Mouse (Mus musculus): ENCODE measurements around the gene Dmpk.

Dmpk gene

DNA sequence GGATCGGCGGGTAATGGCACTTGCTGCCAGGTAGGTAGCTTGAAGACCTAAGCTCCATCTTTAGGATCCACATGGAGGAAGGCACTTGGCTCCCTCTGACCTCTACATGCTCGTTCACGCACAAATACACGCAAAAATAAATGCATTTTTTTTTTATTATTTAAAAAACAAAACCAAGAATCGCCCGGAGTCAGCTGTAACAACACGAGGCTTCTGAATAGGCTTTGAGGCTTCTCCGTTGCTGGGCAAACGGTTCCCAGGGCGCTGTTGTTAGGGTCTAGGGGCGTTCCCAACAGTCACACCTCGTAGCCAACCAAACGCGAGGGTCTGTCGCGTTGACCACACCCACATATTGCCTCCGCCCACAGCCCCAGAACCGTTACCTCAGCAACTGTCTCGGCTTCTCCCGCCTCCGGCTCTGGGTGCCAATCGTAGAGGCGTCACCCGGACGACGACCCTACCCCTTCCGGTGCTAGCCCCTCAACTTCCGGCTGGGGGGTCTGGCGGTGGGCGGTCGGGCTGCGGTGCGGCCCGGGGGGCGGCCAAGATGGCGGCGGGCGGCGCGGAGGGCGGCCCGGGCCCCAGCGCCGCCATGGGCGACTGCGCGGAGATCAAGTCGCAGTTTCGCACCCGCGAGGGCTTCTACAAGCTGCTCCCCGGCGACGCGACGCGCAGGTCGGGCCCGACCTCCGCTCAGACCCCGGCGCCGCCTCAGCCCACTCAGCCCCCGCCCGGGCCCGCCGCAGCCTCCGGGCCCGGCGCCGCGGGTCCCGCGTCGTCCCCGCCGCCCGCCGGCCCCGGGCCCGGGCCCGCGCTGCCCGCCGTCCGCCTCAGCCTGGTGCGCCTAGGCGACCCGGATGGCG is 7.7 kb upstream of the Dmpk start, which contains the start of gene Dmwd:
Gene Dmwd, plus strand, starts transcription at position 505 of the 863 bp plus-strand sequence.
- in situ Hi-C loops (cut with MboI, MseI) = no loop called here

DNA sequence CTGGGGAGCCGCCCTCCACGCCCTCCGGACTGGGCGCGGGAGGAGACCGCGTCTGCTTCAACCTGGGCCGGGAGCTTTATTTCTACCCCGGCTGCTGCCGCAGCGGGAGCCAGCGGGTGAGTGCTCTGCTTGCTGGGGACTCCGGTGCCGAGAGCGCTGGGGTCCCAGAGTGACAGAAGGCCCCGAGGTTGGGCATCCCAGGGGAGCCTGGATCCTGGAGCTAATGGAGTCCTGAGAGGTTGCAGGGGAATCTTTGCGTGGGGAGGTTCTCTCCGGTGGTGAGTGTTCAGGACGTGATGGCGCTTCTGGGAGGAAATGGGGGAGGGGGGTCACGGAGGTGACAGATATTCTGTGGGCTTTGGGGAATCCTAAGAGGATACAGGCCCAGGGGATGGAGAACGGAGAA is 7.1 kb upstream of the Dmpk start:
- in situ Hi-C loops (cut with MboI, MseI) = no loop called here

DNA sequence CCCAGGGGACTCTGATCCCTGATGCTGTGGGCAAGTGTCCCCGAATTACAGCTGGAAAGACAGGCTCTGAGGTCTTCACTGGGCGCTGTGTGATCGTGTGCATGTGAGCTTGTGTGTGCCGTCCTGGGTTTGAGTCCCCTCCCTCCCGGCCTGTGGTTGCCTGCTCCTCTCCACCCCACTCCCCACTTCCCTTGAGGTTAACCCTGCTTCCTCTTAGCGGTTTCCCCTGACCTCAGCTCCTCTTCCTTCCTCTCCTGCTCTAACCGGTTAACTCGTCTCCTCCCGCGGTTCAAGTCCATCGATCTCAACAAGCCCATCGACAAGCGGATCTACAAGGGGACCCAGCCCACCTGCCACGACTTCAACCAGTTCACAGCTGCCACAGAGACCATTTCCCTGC is 5.9 kb upstream of the Dmpk start:
- in situ Hi-C loops (cut with MboI, MseI) = no loop called here

DNA sequence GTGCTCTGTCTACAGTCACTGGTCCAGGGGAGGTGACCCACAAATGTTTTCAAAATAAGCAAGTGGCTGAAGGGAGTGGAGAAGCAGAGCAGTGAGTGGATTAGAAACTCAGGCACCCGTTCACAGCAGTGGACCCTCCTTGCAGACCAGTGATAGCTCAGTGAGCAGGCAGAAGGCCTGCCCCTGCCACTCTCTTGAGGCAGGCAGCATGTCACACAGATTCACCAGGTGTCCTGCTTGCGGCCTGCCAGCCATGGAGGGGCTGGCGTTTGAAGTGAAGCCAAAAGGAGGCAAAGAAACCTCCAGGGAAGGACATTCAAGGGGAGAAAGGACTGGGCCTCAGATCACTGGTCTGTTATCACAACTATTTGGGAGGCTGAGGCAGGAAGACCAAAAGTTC is 4.9 kb upstream of the Dmpk start:
- in situ Hi-C loops (cut with MboI, MseI) = no loop called here

DNA sequence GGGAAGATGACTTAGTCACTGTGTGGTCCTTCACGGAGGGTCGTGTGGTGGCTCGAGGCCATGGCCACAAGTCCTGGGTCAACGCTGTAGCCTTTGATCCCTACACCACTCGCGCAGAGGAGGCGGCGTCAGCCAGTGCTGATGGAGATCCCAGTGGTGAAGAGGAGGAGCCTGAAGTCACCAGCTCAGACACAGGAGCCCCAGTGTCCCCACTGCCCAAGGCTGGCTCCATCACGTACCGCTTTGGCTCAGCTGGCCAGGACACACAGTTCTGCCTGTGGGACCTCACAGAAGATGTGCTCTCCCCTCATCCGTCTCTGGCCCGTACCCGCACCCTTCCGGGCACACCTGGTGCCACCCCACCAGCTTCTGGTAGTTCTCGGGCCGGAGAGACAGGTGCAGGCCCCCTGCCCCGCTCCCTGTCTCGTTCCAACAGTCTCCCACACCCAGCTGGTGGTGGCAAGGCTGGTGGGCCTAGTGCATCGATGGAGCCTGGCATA is 3.1 kb upstream of the Dmpk start:
- in situ Hi-C loops (cut with MboI, MseI) = no loop called here

DNA sequence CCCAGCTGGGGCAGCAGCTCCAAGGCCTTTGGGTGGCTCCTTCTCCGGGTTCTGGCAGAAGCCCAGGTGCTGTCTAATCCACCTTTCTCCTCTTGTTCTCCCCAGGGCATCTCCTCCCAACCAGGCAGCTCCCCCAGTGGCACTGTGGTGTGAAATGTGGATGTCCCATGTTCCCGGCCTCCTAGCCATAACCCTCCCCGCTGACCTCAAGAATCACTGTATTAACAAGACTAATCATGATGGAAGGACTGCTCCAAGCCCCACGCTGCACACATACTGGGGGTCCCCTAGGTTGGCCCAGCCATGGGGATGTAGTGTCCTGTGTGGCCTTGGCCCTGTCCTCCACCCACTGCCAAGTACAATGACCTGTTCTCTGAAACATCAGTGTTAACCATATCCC is 1.5 kb upstream of the Dmpk start:
- in situ Hi-C loops (cut with MboI, MseI) = no loop called here

DNA sequence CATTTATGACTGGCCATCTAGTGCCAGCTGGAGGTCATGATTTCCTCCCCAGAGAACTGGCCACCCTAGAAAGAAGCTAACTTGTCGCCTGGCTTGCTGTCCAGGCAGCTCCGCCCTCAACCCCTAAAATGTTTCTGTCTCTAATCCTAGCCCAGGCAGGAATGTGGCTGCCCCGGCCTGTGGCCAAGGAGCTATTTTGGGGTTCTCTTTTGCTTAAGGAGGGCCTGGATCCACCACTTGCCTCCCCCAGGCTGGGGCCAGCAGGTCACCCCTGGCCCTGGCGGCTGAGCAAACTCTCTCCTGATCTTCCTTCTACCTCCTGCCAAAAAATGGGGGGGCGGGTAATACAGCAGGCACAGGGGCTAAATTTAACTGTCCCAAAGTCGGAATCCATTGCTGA is 553 bp upstream of the Dmpk start:
- in situ Hi-C loops (cut with MboI, MseI) = no loop called here

DNA sequence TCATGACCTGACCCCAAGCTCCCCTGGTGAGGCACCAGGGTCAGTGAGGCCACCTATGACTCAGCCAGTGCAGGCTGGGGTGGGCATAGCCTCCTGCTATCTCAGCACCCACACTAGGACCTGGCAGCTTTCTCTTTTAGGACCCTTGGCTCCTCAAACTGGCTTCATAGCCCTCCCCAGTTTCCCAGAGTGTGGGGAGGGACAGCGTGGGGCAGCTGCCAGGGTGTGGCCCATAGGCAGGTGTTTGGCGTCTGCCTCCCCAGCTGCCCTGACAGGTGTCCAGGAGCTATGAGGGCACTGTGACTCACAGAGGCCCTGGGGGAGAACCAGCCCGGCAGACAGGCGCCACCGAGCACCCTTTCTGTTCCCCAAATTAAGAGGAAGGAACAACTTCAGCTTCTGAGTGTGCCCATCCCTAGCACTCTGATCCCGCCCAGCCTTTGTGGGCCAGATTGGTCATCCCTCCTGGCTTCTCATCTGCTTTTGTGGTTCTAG is 675 bp downstream of the Dmpk start:
- in situ Hi-C loops (cut with MboI, MseI) = no loop called here

DNA sequence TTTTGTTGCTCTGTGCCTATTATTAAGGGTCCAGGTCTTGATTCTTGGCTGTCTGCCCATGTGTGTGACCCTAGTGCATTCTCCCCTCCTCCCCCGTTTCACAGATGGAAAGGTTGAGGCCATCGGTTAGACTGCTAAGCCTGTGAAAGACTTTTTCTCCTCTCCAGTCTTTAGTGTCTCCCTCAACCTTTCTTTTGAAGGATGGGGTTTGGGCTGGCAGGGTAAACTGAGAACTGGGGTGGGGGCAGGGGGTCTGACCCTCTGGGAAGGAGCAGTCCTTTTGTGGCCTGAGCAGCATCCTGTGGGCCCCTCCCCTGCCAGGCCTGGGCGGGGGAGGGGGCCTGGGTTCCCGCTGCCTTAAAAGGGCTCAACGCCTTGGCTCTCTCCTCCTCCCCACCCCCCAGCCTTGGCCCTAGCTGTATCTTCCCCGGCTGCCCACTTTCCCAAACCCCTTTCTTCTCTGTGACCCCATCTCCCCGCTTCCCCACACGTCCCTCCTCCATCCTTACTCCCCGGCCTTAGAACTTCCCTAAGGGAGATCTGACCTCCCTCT is 1.3 kb downstream of the Dmpk start:
- in situ Hi-C loops (cut with MboI, MseI) = loop anchor here (5.0 kb wide), 1 partner anchor 48 kb away; no protein-coding TSS in a partner anchor

DNA sequence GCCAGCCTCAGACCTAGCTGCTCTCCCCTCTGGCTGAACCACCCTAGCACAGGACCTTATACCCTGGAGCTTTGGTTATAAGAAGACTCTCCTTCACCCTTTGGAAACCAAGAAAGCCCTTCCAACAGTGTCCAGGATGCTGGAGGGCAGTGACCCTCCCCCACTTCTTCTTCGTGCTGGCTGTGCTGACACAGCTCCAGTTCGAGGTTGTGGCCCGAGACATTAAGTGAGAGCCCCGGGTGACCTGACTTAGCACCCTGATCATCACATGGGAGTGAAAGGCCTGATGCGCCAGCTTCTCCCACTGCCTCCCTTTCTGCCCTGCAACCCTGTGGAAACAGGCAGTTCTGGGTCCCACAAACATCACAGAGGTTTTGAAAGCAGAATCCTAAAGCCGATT is 1.8 kb downstream of the Dmpk start:
- in situ Hi-C loops (cut with MboI, MseI) = loop anchor here (5.0 kb wide), 1 partner anchor 48 kb away; no protein-coding TSS in a partner anchor

DNA sequence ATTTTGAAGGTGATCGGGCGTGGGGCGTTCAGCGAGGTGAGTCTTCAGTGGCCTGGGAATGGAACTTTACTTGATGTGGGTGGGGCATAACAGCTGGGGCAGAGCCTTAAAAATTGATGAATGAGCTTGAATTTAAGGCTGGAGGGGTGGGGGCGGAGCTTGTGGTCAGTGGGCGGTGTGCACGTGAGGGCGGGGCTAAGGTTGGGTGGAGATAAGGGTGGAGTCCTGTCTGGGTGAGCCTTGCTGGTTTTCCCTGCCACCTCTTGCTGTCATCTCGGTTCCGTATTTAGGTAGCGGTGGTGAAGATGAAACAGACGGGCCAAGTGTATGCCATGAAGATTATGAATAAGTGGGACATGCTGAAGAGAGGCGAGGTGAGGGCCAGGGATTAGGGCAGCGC is 2.4 kb downstream of the Dmpk start:
- in situ Hi-C loops (cut with MboI, MseI) = loop anchor here (5.0 kb wide), 1 partner anchor 49 kb away; no protein-coding TSS in a partner anchor

DNA sequence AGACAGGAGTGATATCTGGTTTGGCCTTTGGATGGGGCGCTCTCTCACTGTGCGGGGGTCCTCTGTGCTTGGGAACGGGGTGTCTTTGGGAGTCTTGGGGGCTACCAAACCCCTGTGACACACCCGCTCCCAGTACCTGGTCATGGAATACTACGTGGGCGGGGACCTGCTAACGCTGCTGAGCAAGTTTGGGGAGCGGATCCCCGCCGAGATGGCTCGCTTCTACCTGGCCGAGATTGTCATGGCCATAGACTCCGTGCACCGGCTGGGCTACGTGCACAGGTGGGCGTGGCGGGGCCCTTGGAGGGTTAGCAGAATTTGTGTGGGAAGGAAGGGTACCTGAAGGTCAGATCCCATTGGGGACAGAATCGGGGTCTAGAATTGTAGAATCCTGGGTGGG is 3.1 kb downstream of the Dmpk start:
- in situ Hi-C loops (cut with MboI, MseI) = loop anchor here (5.0 kb wide), 1 partner anchor 49 kb away; no protein-coding TSS in a partner anchor

DNA sequence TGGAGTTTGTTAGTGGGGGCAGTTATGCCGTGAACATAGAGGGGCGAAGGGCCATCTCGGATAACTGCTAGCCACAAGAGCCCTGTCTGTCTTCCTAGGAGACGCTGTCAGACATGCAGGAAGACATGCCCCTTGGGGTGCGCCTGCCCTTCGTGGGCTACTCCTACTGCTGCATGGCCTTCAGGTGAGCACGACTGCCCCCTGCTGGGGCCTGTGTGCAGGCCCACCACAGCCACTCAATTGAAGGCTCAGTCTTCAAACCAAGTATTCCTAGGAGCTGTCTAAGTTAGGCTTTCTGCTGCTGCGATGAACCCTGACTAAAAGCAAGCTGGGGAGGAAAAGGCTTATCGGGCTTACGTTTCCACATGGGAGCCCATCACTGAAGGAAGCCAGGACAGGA is 5.2 kb downstream of the Dmpk start:
- in situ Hi-C loops (cut with MboI, MseI) = loop anchor here (5.0 kb wide), 1 partner anchor 52 kb away; no protein-coding TSS in a partner anchor

DNA sequence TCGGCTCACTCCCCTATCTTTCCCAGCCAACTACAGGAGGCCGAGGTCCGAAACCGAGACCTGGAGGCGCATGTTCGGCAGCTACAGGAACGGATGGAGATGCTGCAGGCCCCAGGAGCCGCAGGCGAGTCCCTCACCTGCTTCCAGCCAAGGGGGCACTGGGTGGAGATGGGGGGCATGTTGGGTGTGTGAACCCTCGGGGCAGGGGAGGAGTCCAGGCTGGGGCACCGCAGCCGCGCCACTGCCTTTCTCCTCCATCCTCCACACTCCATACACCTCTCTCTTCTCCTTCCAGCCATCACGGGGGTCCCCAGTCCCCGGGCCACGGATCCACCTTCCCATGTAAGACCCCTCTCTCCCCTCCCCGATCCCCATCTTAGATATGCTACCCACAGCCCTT is 8.3 kb downstream of the Dmpk start:
- in situ Hi-C loops (cut with MboI, MseI) = no loop called here

DNA sequence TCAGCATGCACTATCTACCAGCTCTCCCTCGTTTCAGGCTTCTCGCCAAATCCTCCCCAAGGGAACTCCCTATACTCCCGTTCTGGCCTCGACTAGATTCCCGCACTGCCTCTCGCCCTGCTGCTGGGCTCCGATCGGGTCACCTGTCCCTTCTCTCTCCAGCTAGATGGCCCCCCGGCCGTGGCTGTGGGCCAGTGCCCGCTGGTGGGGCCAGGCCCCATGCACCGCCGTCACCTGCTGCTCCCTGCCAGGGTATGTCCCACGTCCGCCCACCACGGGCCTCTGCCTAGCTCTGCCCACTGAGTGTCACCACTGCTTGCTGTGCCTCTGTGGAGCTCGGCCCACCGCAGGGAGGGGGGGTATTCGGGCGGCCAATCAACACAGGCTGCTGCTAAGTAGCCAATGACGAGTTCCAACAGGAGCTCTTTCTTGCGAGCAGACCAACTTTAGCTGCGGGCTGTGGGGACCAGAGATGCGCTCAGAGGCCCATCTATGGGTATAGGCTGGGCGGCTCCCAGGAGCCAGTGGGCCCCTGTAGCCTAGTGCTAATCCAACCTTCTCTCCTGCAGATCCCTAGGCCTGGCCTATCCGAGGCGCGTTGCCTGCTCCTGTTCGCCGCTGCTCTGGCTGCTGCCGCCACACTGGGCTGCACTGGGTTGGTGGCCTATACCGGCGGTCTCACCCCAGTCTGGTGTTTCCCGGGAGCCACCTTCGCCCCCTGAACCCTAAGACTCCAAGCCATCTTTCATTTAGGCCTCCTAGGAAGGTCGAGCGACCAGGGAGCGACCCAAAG is 8.9 kb downstream of the Dmpk start:
- in situ Hi-C loops (cut with MboI, MseI) = no loop called here

DNA sequence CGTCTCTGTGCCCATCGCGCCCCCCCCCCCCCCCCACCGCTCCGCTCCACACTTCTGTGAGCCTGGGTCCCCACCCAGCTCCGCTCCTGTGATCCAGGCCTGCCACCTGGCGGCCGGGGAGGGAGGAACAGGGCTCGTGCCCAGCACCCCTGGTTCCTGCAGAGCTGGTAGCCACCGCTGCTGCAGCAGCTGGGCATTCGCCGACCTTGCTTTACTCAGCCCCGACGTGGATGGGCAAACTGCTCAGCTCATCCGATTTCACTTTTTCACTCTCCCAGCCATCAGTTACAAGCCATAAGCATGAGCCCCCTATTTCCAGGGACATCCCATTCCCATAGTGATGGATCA is 9.5 kb downstream of the Dmpk start:
- in situ Hi-C loops (cut with MboI, MseI) = no loop called here

DNA sequence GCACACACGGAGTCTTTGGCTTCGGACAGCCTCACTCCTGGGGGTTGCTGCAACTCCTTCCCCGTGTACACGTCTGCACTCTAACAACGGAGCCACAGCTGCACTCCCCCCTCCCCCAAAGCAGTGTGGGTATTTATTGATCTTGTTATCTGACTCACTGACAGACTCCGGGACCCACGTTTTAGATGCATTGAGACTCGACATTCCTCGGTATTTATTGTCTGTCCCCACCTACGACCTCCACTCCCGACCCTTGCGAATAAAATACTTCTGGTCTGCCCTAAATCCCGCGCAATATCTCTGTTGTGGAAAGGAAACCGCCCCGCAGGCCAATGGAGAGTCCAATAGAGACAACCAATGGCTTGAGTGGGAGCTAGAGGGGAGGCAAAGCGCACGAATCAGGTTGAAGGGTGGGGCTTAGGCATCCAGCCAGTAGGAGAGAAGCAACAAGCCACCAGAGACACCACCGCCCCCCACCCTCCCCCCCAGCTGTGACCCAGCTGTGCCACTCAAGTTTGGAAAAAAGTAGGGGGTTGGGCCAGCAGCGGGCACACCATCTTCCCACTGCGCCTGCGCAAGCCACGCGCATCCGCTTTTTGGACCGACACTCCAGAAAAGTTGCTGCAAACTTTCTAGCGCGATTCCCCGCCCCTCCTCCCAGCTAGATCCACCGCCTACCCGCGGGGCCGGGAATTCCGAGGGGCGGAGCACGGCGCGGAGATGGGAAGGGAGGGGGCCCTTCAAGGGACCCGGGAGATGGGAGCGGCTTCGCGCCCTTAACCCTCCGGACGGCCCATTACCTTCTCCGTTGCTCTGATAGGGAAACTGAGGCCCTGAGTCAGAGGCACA is 10.1 kb downstream of the Dmpk start:
- in situ Hi-C loops (cut with MboI, MseI) = no loop called here

DNA sequence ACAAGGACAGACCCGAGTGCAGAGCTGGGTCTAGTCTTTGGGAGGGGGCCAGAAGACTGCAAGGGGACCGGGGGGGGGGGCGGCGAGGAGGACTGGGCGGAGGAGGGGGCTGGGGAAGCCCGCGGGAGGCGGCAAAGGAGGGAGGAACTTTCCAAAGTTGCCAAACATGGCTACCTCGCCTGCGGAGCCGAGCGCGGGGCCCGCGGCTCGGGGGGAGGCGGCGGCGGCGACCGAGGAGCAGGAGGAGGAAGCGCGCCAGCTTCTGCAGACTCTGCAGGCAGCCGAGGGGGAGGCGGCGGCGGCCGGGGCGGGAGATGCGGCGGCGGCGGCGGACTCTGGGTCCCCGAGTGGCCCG is 10.8 kb downstream of the Dmpk start, which contains the start of gene Six5:
Gene Six5, plus strand, starts transcription at position 124 of the 355 bp plus-strand sequence.
- in situ Hi-C loops (cut with MboI, MseI) = no loop called here

DNA sequence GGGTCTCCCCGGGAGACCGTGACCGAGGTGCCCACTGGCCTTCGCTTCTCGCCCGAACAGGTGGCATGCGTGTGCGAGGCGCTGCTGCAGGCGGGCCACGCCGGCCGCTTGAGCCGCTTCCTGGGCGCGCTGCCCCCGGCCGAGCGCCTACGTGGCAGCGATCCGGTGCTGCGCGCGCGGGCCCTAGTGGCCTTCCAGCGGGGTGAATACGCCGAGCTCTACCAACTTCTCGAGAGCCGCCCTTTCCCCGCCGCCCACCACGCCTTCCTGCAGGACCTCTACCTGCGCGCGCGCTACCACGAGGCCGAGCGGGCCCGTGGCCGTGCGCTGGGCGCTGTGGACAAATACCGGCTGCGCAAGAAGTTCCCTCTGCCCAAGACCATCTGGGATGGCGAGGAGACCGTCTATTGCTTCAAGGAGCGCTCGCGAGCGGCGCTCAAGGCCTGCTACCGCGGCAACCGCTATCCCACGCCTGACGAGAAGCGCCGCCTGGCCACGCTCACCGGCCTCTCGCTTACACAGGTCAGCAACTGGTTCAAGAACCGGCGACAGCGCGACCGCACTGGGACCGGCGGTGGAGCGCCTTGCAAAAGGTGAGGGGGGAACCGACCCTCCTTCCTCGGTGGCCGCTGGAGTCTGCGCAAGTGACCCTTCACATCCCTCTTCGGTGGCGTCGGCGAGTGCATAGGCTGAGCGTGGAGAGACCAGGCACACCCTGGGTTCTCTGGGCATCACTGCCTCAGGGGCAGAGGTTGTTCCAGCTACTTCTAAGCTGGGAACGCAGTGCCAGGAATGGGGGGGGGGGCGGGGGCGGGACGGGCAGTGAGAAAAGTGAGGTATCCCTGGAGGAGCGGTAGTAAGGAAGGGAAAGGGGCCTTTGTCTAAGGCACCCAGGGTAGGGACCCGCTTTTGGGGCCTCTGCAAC is 11.4 kb downstream of the Dmpk start:
- in situ Hi-C loops (cut with MboI, MseI) = no loop called here

DNA sequence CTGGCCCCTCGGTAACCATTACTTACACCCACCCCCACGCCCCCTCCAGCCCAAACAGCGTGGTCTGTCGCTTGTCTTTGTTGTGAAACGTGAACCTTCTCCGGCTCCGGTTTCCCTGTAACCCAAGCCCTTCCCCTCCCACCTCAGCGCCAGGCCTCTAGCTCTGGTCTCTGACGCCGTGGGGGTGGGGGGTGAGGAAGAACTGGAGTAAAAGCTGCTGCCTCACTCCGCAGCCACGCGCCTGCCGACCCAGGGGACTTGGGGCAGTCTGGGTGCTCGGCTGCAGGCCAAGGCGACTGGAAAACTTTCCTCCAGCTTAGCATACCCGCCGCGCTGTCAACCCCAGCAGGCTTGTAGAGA is 12.1 kb downstream of the Dmpk start:
- in situ Hi-C loops (cut with MboI, MseI) = no loop called here

Data from T-helper 2 cell (primary cell).